Mouse (Mus musculus): Measurements from ENCODE around the gene Polr3h. TPM values are rescaled to one million over a fixed set of nuclear protein-coding genes. Genes with fewer than 3 reads are reported as not detected.
"Not testable (repeated sequence)": the region's sequence is repeated elsewhere in the genome, so short reads cannot be mapped to it uniquely, and the experiment has no call there.

Polr3h gene
- total RNA-seq (2021), result 10 to 100 TPM; 46.7 to 58.5 TPM

GRCm38 (mm10) chr15:81925760-81926445 lies at the start of gene Polr3h:
TSS of gene Polr3h (minus strand) at chr15:81926240.
- DNase-seq (ENCODE audit: low spot score in 2 of 2), result peak; percentile 91
- intact Hi-C loops (cut with DNase I), result no loop called here

- DNase-seq (ENCODE audit: low spot score in 2 of 2); intact Hi-C loops (cut with DNase I): not testable (repeated sequence)
Measured at GRCm38 (mm10) chr15:81975156-81975555, 49.1 kb upstream of the Polr3h start.

GRCm38 (mm10) chr15:81970498-81970897 lies 44.5 kb upstream of the Polr3h start:
- DNase-seq (ENCODE audit: low spot score in 2 of 2); intact Hi-C loops (cut with DNase I): not testable (repeated sequence)

DNA sequence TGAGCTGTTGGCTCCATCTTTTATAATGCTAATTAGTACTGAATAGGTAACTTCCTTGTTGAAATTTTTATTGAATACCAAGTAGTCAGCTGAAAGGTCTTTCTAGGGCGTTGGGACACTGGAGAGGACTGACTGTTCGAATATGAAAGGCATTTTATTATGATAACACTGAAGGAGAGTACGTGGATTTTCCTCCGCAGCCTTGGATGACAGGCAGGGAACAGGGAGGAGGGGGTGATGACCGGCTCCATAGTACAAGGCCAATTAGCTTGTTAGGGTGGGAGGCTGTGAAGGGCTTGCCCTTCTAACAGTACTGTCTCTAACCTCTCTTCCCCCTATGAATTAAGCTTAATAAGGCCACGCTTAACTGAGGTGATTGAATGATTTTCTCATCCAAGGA lies 43.6 kb upstream of the Polr3h start:
- DNase-seq (ENCODE audit: low spot score in 2 of 2); intact Hi-C loops (cut with DNase I): not testable (repeated sequence)

DNA sequence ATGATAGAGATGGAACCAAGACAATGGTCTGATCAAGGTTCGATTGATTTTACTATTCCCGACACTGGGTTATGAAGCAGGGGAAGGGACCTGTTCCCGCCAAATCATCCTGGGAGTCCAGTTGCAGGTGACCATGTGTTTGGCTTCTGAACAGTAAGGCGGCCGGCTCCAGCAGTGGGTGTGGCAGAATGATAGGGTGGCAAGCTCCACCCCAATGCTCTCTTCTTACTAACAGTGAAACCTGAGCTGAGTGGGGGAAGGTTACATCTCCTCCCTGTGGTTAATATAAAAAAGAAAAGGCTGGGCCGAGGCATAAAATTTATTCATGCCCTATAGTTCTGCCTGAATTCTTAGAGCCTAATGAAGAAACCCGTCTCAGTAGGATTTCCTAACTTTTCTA lies 43.1 kb upstream of the Polr3h start:
- intact Hi-C loops (cut with DNase I), result no loop called here
- no peak for DNase-seq (ENCODE audit: low spot score in 2 of 2)

DNA sequence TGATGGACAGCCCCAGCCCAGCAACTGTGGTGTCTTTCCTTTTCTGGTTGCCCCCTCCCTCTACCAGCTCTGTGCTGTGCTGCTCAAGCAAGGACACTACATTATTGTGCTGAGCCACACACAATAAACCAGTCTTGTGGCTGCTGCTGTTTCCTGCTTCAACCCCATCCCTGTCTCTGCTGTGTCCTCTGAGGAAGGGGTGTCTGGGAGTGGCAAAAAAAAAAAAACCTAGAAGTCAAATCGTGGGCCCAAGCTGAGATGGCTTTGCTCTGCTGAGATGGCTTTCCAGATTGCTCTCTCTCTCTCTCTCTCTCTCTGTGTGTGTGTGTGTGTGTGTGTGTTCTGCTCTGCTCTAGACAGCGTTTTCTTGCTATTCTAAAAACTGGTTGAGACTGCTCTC lies 42.4 kb upstream of the Polr3h start:
- intact Hi-C loops (cut with DNase I), result no loop called here
- no peak for DNase-seq (ENCODE audit: low spot score in 2 of 2)

DNA sequence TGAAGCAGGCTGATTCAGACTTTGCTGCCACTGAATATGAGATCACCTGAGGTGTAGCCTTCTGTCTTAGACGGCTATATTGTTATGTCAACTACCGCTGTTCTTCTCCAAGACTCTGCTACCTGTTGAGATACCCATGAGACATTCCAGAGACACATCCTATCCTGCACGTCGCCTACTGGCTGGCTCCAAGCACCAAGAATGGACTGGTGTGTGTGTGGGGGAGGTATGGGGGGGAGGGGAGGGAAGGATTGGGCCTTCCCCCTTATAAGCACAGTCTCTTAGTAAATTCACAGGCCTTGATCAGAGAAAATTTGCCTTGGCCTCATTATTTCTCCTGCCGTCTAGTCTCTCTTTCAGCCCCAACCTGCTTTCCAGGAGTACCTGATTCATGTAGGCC lies 41.8 kb upstream of the Polr3h start:
- intact Hi-C loops (cut with DNase I), result no loop called here
- DNase-seq (ENCODE audit: low spot score in 2 of 2), result no peak

DNA sequence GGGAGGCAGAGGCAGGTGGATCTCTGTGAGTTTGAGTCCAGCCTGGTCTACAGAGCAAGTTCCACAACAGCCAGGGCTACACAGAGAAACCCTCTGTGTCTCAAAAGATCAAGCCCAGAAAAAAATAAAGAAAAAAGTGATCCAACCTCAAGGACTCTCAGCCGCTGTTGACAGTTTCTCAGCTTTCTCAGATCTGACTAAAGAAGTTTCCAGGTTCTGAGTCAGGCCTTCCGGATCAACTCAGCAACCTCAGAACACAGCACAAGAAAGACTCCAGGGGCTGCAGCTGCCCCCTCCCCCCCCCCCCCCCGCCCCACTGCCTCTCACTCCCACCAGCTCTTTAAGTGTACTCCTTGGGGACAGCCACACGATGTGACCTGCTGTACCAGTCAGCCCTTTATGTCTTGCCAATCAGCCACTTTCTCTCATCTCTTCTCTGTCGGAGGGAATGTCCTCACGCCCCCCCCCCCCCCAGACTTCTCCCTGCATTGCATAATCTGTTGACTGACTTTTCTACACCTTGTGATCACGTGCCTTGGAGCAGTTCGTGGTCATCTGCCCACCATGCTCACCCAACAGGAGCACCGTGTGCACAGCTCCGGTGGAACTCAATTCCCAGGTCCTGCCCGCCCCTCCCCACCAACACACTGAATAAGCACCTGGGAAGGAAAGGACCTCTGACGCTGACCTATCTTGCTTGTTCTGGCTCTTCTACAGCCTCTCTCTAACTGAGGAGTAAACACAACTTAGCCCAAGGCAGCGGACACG lies 40.2 kb upstream of the Polr3h start:
- no peak for DNase-seq (ENCODE audit: low spot score in 2 of 2)

DNA sequence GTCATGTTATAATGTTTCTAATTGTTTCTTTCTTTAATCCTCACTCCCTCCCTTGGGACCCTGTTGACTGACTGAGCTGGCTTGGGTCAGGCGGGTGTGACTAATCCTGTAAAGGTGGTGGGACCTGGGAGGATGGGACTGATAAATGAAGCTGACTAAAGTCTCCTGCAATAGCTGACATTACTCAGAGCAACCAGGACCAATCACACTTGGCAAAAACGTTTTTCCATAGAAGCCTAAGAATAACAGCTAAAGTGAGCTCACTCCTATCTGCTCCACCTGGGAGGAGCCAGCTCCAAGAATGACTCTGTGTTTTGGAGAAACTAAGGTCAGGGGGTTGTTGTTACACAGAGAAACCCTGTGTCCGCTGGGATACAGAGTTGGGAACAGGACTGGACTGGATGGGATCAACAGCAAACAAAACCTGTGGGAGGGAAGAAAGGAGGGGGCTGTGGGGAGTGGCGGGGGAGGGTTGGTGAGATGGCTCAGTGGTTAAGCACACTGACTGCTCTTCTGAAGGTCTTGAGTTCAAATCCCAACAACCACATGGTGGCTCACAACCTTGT lies 39.0 kb upstream of the Polr3h start:
- intact Hi-C loops (cut with DNase I), result no loop called here
- no peak for DNase-seq (ENCODE audit: low spot score in 2 of 2)

More for the DNA sequence above, 40.2 kb upstream of the Polr3h start:
- intact Hi-C loops (cut with DNase I), result no loop called here

- DNase-seq (ENCODE audit: low spot score in 2 of 2), result no peak
- intact Hi-C loops (cut with DNase I), result no loop called here
Measured at GRCm38 (mm10) chr15:81964262-81964661, 38.2 kb upstream of the Polr3h start.

GRCm38 (mm10) chr15:81961078-81961451 lies 35.0 kb upstream of the Polr3h start:
- intact Hi-C loops (cut with DNase I), result loop anchor here (2.0 kb wide), 1 partner anchor 28 kb away; no protein-coding TSS in a partner anchor
- no peak for DNase-seq (ENCODE audit: low spot score in 2 of 2)

DNA sequence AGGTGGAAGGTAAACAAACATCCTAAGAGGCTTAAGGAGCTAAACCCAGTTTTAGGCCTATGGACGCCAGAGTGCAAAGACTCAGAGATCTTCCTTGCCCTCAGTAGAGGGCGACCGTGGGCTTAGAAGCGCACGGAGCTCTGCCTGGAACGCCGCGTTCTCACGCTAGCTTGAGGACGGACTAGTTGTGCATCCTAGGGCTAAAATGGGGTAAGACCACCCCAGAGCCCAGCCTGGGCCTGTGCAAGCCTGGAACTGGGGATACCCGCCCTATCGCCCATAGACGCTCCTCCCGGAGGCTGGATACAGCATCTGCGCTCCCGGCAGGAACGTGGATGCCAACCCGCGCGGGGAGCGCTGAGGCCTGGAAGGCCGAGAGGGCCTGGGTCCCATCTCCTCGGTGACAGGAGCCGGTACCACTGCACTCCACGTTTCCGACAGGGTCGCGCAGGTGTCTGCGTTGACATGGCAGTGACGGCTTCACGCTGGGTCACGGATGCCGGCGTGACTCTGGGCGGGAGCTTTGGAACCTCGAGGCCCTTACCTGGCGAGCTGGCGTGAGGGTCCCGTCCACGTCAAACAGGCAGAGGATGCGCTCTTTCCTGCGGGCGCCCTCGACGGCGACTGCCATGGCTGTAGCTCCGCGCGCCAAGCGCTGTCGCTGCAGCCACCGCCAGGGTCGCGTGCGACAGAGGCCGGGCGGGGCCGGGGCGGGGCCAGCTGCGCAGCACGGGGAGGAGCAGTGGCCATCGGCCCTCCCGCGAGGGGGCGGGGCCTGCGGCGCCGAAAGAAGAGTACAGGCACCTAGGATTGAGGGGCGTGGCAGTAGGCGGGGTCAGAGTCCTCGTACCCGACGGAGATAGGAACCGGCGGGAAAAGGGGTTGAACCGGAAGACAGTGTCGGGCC lies 34.4 kb upstream of the Polr3h start, which contains the start of gene Pmm1:
TSS of gene Pmm1 (minus strand) at position 760 of the 907 bp plus-strand sequence.
- peak; percentile 95 to 96 for DNase-seq (ENCODE audit: low spot score in 2 of 2)
- intact Hi-C loops (cut with DNase I), result loop anchor here (2.0 kb wide), 1 partner anchor 28 kb away; no protein-coding TSS in a partner anchor

DNA sequence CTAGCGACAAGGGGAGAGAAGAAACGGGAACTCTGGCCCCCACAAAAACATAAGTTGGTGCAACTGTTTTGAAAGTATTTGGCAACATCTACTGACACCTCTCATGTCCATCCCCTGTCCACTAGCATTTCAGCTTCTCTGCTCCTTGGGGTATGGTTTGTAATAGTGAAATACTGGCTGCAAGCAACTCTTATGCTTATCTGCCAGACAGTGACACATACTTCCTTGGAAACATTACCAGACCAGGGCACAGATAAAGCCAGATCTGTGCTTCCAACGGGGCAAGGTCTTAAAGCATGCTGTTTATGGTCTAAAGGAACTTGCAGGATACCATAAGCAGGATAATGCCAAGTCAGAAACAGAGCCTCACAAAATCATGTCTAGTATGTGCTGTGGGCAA lies 32.9 kb upstream of the Polr3h start:
- DNase-seq (ENCODE audit: low spot score in 2 of 2), result no peak
- intact Hi-C loops (cut with DNase I), result loop anchor here (2.0 kb wide), 1 partner anchor 20 kb away; no protein-coding TSS in a partner anchor

- peak in 1 of 2 experiments; percentile 38 for DNase-seq (ENCODE audit: low spot score in 2 of 2)
- intact Hi-C loops (cut with DNase I), result no loop called here
Measured at GRCm38 (mm10) chr15:81957598-81957997, 31.6 kb upstream of the Polr3h start.

DNA sequence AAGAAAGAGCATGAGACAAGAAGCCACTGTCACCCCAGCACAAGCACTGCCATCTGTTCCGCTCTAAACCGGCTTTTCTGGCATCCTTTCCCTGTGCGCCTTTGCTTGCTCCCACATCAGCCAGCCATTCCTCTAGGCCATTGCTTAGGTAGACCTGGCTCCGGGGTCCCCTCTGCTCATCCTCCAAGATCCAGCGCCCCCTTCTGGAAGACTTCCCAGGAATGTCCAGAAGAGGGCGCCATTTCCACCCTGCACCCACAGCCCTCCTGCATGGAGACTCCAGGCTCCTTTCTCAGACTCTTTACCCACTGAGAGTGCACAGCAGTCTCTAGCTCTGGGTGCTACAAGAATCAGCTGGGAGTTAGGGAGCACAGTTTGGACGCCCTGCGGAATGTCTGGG lies 30.4 kb upstream of the Polr3h start:
- intact Hi-C loops (cut with DNase I), result no loop called here
- peak; percentile 51 to 56 for DNase-seq (ENCODE audit: low spot score in 2 of 2)

DNA sequence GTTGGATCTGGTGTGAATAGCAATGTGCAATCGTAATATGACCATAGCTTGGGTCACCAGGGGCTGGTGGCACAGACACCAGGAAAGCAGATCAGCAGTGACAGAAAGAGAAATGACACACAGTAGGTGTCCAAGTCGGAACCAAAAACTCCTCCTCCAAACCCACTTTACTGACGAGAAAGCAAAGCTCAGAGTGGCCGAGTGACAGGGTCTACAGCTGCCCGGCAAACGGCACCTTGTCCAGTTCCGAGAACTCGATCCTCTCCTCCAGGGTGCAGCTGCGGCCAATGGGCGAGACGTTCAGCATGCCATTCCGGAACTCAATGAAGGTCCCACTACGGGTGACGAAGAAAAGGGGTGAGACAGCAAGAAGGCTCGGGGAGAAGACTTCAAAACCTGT lies 29.4 kb upstream of the Polr3h start:
- intact Hi-C loops (cut with DNase I), result no loop called here
- DNase-seq (ENCODE audit: low spot score in 2 of 2), result no peak

GRCm38 (mm10) chr15:81954716-81955115 lies 28.7 kb upstream of the Polr3h start:
- DNase-seq (ENCODE audit: low spot score in 2 of 2), result no peak
- intact Hi-C loops (cut with DNase I), result no loop called here

GRCm38 (mm10) chr15:81954151-81954583 lies 28.1 kb upstream of the Polr3h start:
- DNase-seq (ENCODE audit: low spot score in 2 of 2), result peak in 1 of 2 experiments; percentile 18
- intact Hi-C loops (cut with DNase I), result no loop called here

- intact Hi-C loops (cut with DNase I), result no loop called here
- DNase-seq (ENCODE audit: low spot score in 2 of 2), result peak in 1 of 2 experiments; percentile 4
Measured at GRCm38 (mm10) chr15:81952310-81952709, 26.3 kb upstream of the Polr3h start.
